Mouse (Mus musculus) liver, postnatal 0 days (tissue): Measurements from ENCODE around the gene Inca1. TPM values are rescaled to one million over a fixed set of nuclear protein-coding genes. Genes with fewer than 3 reads are reported as not detected.

Experiments
- ATAC-seq: fragments of 200-750 bp; cut with Nextera tagmentation; 2 replicates; pipeline ENCODE4 v1.8.0; 2017; ENCODE audit warnings: mild to moderate bottlenecking, moderate library complexity
- DNase-seq: peaks from one replicate; pipeline ENCODE4 v3.0.0-alpha.2; 2016
- H3K27ac ChIP-seq: fragments of 300-500 bp; sonication (generic); 2 replicates; pipeline ENCODE4 v1.5.1; 2014; ENCODE audit warnings: antibody characterized with exemption, moderate library complexity, mild to moderate bottlenecking, low read depth
- H3K27me3 ChIP-seq: fragments of 300-500 bp; sonication (generic); 2 replicates; pipeline ENCODE4 v1.6.1; 2014; ENCODE audit warnings: low read length, control low read depth, mixed read lengths; ENCODE audit not compliant: insufficient read depth
- H3K36me3 ChIP-seq: fragments of 300-500 bp; sonication (generic); replicated peaks from 2 replicates; pipeline ENCODE4 v1.6.1; 2014; ENCODE audit warnings: mild to moderate bottlenecking, control low read depth, low read length, moderate library complexity, mixed read lengths; ENCODE audit not compliant: insufficient read depth
- H3K4me1 ChIP-seq: fragments of 300-500 bp; sonication (generic); 2 replicates; pipeline ENCODE4 v1.6.1; 2014; ENCODE audit warnings: antibody characterized with exemption, mild to moderate bottlenecking, control low read depth; ENCODE audit not compliant: insufficient read depth
- H3K4me2 ChIP-seq: fragments of 300-500 bp; sonication (generic); 2 replicates; pipeline ENCODE4 v1.6.1; 2014; ENCODE audit warnings: low read depth, mild to moderate bottlenecking, low read length, moderate library complexity, mixed read lengths
- H3K4me3 ChIP-seq: fragments of 300-500 bp; sonication (generic); 2 replicates; pipeline ENCODE4 v1.5.1; 2014; ENCODE audit warnings: low read depth, low read length
- H3K9ac ChIP-seq: fragments of 300-500 bp; sonication (generic); replicated peaks from 2 replicates; pipeline ENCODE4 v1.6.1; 2014; ENCODE audit warnings: mild to moderate bottlenecking, moderate library complexity
- H3K9me3 ChIP-seq: fragments of 300-500 bp; sonication (generic); 2 replicates; pipeline ENCODE4 v1.6.1; 2016; ENCODE audit warnings: mild to moderate bottlenecking, control low read depth, low read length, mixed read lengths
- CTCF ChIP-seq: sonication (generic); IDR thresholded peaks from 2 replicates; pipeline ENCODE4 v1.5.1; 2016; ENCODE audit warnings: antibody characterized with exemption, low read depth
- EP300 ChIP-seq: IDR thresholded peaks from 2 replicates; pipeline ENCODE4 v1.6.1; 2016; ENCODE audit warnings: antibody characterized with exemption, low read depth, mild to moderate bottlenecking
- WGBS: fragments of 180-500 bp; shearing (Covaris S2); extraction: QIAGEN DNeasy Blood & Tissue Kit; methylation state at CpG from one replicate; pipeline ENCODE4 v1.1.7; 2014; ENCODE audit not compliant: insufficient replicate concordance; 5-methylcytosine and 5-hydroxymethylcytosine counted together
- polyA plus RNA-seq: library from polyadenylated mRNA; unstranded; fragments of >200 nt; fragmentation: Nextera tagmentation; extraction: Ambion mirVana; gene quantifications from 2 replicates; pipeline ENCODE4 v1.2.1, GENCODE M21; 2015

Gene Inca1
- polyA plus RNA-seq, 1 experiment from 2014 or later, result 8.3 TPM

- TF ChIP-seq EP300, result no peak
- TF ChIP-seq CTCF, result peak; percentile 39
- DNase-seq (no peak), ATAC-seq (no peak)
- no peak overlapping the region for H3K27ac ChIP-seq
- no peaks in the 10 kb centered on the region for H3K9me3 ChIP-seq
- H3K36me3 ChIP-seq, result peaks cover 43% of the 10 kb centered on the region
- WGBS, result 94% methylated on average over 9 of the region's 9 CpGs
- no peak overlapping the region for H3K9ac ChIP-seq
- no peak overlapping the region for H3K4me2 ChIP-seq
- no peak overlapping the region for H3K4me3 ChIP-seq
- peaks cover 16% of the 10 kb centered on the region for H3K4me1 ChIP-seq
- no peaks in the 10 kb centered on the region for H3K27me3 ChIP-seq
These were observed 35.2 kb downstream of the Inca1 start for GRCm38 (mm10) chr11:70664741-70665140.

- Histone ChIP-seq H3K9me3 (no peaks in the 10 kb centered on the region), H3K27me3 (no peaks in the 10 kb centered on the region), H3K27ac (no peak overlapping the region), H3K9ac (no peak overlapping the region), H3K4me1 (peaks cover 15% of the 10 kb centered on the region), H3K4me2 (no peak overlapping the region), H3K36me3 (peaks cover 43% of the 10 kb centered on the region), H3K4me3 (no peak overlapping the region)
- WGBS, result 77% methylated on average over 6 of the region's 6 CpGs
- ATAC-seq (no peak), DNase-seq (no peak)
- no peak for TF ChIP-seq CTCF
- TF ChIP-seq EP300, result no peak
These were observed 36.0 kb downstream of the Inca1 start for GRCm38 (mm10) chr11:70663957-70664356.

GRCm38 (mm10) chr11:70663101-70663500, 36.9 kb downstream of the Inca1 start:
- Histone ChIP-seq H3K4me1 (peaks cover 14% of the 10 kb centered on the region), H3K9ac (no peak overlapping the region), H3K4me3 (no peak overlapping the region), H3K9me3 (no peaks in the 10 kb centered on the region), H3K4me2 (no peak overlapping the region), H3K27me3 (no peaks in the 10 kb centered on the region), H3K36me3 (peaks cover 43% of the 10 kb centered on the region), H3K27ac (no peak overlapping the region)
- no peak for ATAC-seq
- no peak for TF ChIP-seq EP300
- TF ChIP-seq CTCF, result no peak
- WGBS, result 88% methylated on average over 8 of the region's 8 CpGs
- no peak for DNase-seq

- Histone ChIP-seq H3K4me3 (no peak overlapping the region), H3K4me2 (no peak overlapping the region), H3K27me3 (no peaks in the 10 kb centered on the region), H3K36me3 (peaks cover 35% of the 10 kb centered on the region), H3K27ac (no peak overlapping the region), H3K4me1 (peaks cover 18% of the 10 kb centered on the region), H3K9me3 (no peaks in the 10 kb centered on the region), H3K9ac (no peak overlapping the region)
- DNase-seq, result no peak
- 79% methylated on average over 8 of the region's 8 CpGs for WGBS
- TF ChIP-seq CTCF (no peak), EP300 (no peak)
- ATAC-seq, result no peak
These were observed 39.4 kb downstream of the Inca1 start for GRCm38 (mm10) chr11:70660571-70660970.

GRCm38 (mm10) chr11:70658942-70659341, 41.0 kb downstream of the Inca1 start:
- Histone ChIP-seq H3K36me3 (peaks cover 20% of the 10 kb centered on the region), H3K27me3 (no peaks in the 10 kb centered on the region), H3K4me3 (no peak overlapping the region), H3K9ac (no peak overlapping the region), H3K27ac (no peak overlapping the region), H3K4me2 (no peak overlapping the region), H3K9me3 (no peaks in the 10 kb centered on the region), H3K4me1 (peaks cover 20% of the 10 kb centered on the region)
- no peak for TF ChIP-seq CTCF
- ATAC-seq, result no peak
- no peak for DNase-seq
- 82% methylated on average over 8 of the region's 8 CpGs for WGBS

GRCm38 (mm10) chr11:70658521-70658920, 41.4 kb downstream of the Inca1 start:
- H3K36me3 ChIP-seq, result peaks cover 16% of the 10 kb centered on the region
- no peak overlapping the region for H3K4me2 ChIP-seq
- no peaks in the 10 kb centered on the region for H3K27me3 ChIP-seq
- H3K9ac ChIP-seq, result no peak overlapping the region
- DNase-seq (no peak), ATAC-seq (no peak)
- TF ChIP-seq EP300 (no peak), CTCF (no peak)
- H3K9me3 ChIP-seq, result no peaks in the 10 kb centered on the region
- H3K27ac ChIP-seq, result no peak overlapping the region
- peaks cover 20% of the 10 kb centered on the region for H3K4me1 ChIP-seq
- WGBS, result 72% methylated on average over 5 of the region's 5 CpGs
- no peak overlapping the region for H3K4me3 ChIP-seq

- H3K4me2 ChIP-seq, result no peak overlapping the region
- H3K4me1 ChIP-seq, result peaks cover 20% of the 10 kb centered on the region
- DNase-seq, result no peak
- H3K36me3 ChIP-seq, result peaks cover 13% of the 10 kb centered on the region
- no peaks in the 10 kb centered on the region for H3K9me3 ChIP-seq
- H3K27ac ChIP-seq, result no peak overlapping the region
- no peak for ATAC-seq
- TF ChIP-seq CTCF (no peak), EP300 (no peak)
- no peak overlapping the region for H3K9ac ChIP-seq
- 69% methylated on average over 9 of the region's 9 CpGs for WGBS
- H3K4me3 ChIP-seq, result no peak overlapping the region
- no peaks in the 10 kb centered on the region for H3K27me3 ChIP-seq
These were observed 42.0 kb downstream of the Inca1 start for GRCm38 (mm10) chr11:70657991-70658390.
